Mouse (Mus musculus) C2C12 (cell line): ENCODE measurements around the gene Gm2115.

Experiments used
- CTCF ChIP-seq: IDR thresholded peaks from one replicate; pipeline ENCODE4 v1.5.1; 2011; ENCODE audit not compliant: control insufficient read depth, insufficient read depth, insufficient read length
- FOSL1 ChIP-seq: IDR thresholded peaks from one replicate; pipeline ENCODE4 v1.8.0; 2011; ENCODE audit warnings: mild to moderate bottlenecking, low read length; ENCODE audit not compliant: poor library complexity, insufficient read depth, severe bottlenecking
- MAX ChIP-seq: IDR thresholded peaks from one replicate; pipeline ENCODE4 v1.6.1; 2011; ENCODE audit warnings: mild to moderate bottlenecking, control low read depth
- MYOD1 ChIP-seq: IDR thresholded peaks from one replicate; pipeline ENCODE4 v1.6.1; 2011; ENCODE audit warnings: low read depth; ENCODE audit not compliant: control insufficient read depth, insufficient read length
- MYOG ChIP-seq: IDR thresholded peaks from one replicate; pipeline ENCODE4 v1.6.1; 2011; ENCODE audit not compliant: control insufficient read depth, insufficient read length; ENCODE audit errors: extremely low read depth
- USF1 ChIP-seq: IDR thresholded peaks from one replicate; pipeline ENCODE4 v1.6.1; 2011; ENCODE audit warnings: low read depth, mild to moderate bottlenecking, control low read depth, moderate library complexity

DNA sequence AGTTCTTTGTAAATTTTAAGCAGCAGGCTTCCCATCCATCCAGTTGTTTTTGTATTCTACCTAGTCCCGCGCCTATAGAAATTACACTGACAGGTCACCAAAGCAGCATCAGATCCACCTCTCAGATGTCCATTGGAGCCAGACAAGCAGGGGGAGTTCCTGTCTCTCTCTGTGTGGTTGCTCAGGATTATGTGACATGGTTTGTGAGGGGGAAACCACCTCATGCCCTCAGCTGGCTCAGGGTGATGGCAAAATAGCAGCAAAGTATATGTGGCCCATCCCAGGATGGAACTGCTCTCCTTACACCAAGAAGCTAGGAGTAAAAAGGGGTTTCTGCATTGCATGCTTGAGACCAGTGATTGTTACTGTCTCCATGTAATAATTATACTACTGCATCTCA, 42.3 kb upstream of the Gm2115 start:
- no peak for TF ChIP-seq CTCF
- no peak for TF ChIP-seq USF1
- no peak for TF ChIP-seq MAX
- TF ChIP-seq MYOG: no peak
- TF ChIP-seq MYOD1: no peak
- TF ChIP-seq FOSL1: no peak
